Mouse (Mus musculus): ENCODE results near the gene Zc2hc1b.

GRCm38 (mm10) chr10:13189881-13190280, 12.1 kb upstream of the Zc2hc1b start:
- TF ChIP-seq POLR2A (IDR thresholded peaks at IDR 0.05; ENCODE audit: borderline replicate concordance, control insufficient read depth, low read depth, low read length), result no peak
- TF ChIP-seq CTCF (IDR thresholded peaks at IDR 0.05; ENCODE audit: control insufficient read depth, insufficient read depth, low read length), result no peak
